ENCODE assay signal across 18 mouse cellular contexts in genomic region chr3:127889570-127889969, GRCm38 (mm10). TPM values are rescaled to one million over a fixed set of nuclear protein-coding genes. Genes with fewer than 3 reads are reported as not detected.
DNase-seq lines count a peak whose midpoint lies in the region; ATAC-seq and TF ChIP-seq lines count a peak whose summit lies in the region.
"Had no signal": no experiment of that assay in that cellular context is flagged by ENCODE, and none has a peak within 500 bp of the region (broad histone marks: within the 10 kb centered on the region; RNA-seq: fewer than 3 reads in every experiment).

No protein-coding gene starts in this region.

- no peak for TF ChIP-seq POLR2A in heart, adult 2 months (IDR thresholded peaks at IDR 0.05; ENCODE audit: insufficient read depth, low read depth, low read length)

- no peak for TF ChIP-seq EP300 in heart, adult 2 months (IDR thresholded peaks at IDR 0.05; ENCODE audit: insufficient read depth, low read depth, low read length)
- TF ChIP-seq EP300 in stomach, postnatal 0 days (optimal IDR thresholded peaks at IDR 0.05): no peak

- H3K4me2 ChIP-seq in stomach, embryonic 15.5 days: no peak overlapping the region
- H3K4me2 ChIP-seq in stomach, postnatal 0 days (replicated peaks; ENCODE audit: low read depth): no peak overlapping the region
- H3K4me2 ChIP-seq in liver, embryonic 12.5 days: peak overlapping the region; percentile 75
- H3K4me2 ChIP-seq: neural tube, embryonic 15.5 days had no signal

- H3K9me3 ChIP-seq in stomach, embryonic 15.5 days: no peaks in the 10 kb centered on the region
- H3K9me3 ChIP-seq in stomach, postnatal 0 days (ENCODE audit: control insufficient read depth, low read length): no peaks in the 10 kb centered on the region
- no peaks in the 10 kb centered on the region for H3K9me3 ChIP-seq in liver, embryonic 12.5 days (replicated peaks)
- H3K9me3 ChIP-seq: embryonic facial prominence, embryonic 10.5 days; neural tube, embryonic 15.5 days had no signal

- H3K79me2 ChIP-seq in heart, adult 2 months (replicated peaks; ENCODE audit: control insufficient read depth, insufficient read depth, low read length): no peaks in the 10 kb centered on the region; the same call in 1 of the 2 replicates

- TF ChIP-seq CTCF in heart, adult 2 months (IDR thresholded peaks at IDR 0.05): no peak
- no peak for TF ChIP-seq CTCF in stomach, postnatal 0 days (IDR thresholded peaks at IDR 0.05; ENCODE audit: low read depth)

- no peak overlapping the region for H3K4me3 ChIP-seq in heart, adult 2 months
- H3K4me3 ChIP-seq in stomach, embryonic 15.5 days (replicated peaks): no peak overlapping the region
- no peak overlapping the region for H3K4me3 ChIP-seq in stomach, postnatal 0 days (ENCODE audit: low read depth, low read length)
- no peak overlapping the region for H3K4me3 ChIP-seq in liver, embryonic 12.5 days
- H3K4me3 ChIP-seq: embryonic facial prominence, embryonic 10.5 days; myocyte; neural tube, embryonic 15.5 days had no signal

- 53% methylated on average over 3 of the region's 3 CpGs for WGBS in heart, adult 2 months
- 56% methylated on average over 3 of the region's 3 CpGs for WGBS in stomach, embryonic 15.5 days
- 56% methylated on average over 3 of the region's 3 CpGs for WGBS in stomach, postnatal 0 days
- WGBS in liver, embryonic 12.5 days (ENCODE audit: insufficient replicate concordance): 14% methylated on average over 3 of the region's 3 CpGs

- intact Hi-C loops in heart, adult 2 months (cut with DNase I): no loop called here
- intact Hi-C loops in heart, postnatal 10 days (cut with DNase I): no loop called here

- no peaks in the 10 kb centered on the region for H3K27me3 ChIP-seq in heart, adult 2 months (ENCODE audit: control insufficient read depth, insufficient read depth, low read length)
- H3K27me3 ChIP-seq in stomach, embryonic 15.5 days (replicated peaks): no peaks in the 10 kb centered on the region
- H3K27me3 ChIP-seq in stomach, postnatal 0 days (ENCODE audit: control insufficient read depth, insufficient read depth, low read length): no peaks in the 10 kb centered on the region
- H3K27me3 ChIP-seq in liver, embryonic 12.5 days (replicated peaks): no peaks in the 10 kb centered on the region
- H3K27me3 ChIP-seq: neural tube, embryonic 15.5 days had no signal

- peaks cover 2% of the 10 kb centered on the region; the same call in 1 of the 2 replicates for H3K36me3 ChIP-seq in heart, adult 2 months (ENCODE audit: control insufficient read depth, insufficient read depth, low read length)
- 0 out of 2 replicates have a peak, but pooled peaks cover 5% of the 10 kb centered on the region for H3K36me3 ChIP-seq in stomach, embryonic 15.5 days
- H3K36me3 ChIP-seq in stomach, postnatal 0 days (ENCODE audit: control insufficient read depth, insufficient read depth, low read length): no peaks in the 10 kb centered on the region
- peaks cover 46% of the 10 kb centered on the region for H3K36me3 ChIP-seq in liver, embryonic 12.5 days
- H3K36me3 ChIP-seq: embryonic facial prominence, embryonic 10.5 days; neural tube, embryonic 15.5 days had no signal

- H3K4me1 ChIP-seq in heart, adult 2 months (ENCODE audit: control insufficient read depth, insufficient read depth, low read length): peaks cover 3% of the 10 kb centered on the region
- no peaks in the 10 kb centered on the region for H3K4me1 ChIP-seq in stomach, embryonic 15.5 days
- no peaks in the 10 kb centered on the region for H3K4me1 ChIP-seq in stomach, postnatal 0 days (replicated peaks; ENCODE audit: control insufficient read depth, insufficient read depth)
- peaks cover 82% of the 10 kb centered on the region for H3K4me1 ChIP-seq in liver, embryonic 12.5 days
- H3K4me1 ChIP-seq: embryonic facial prominence, embryonic 10.5 days; neural tube, embryonic 15.5 days had no signal

- peak overlapping the region; percentile 40 for H3K27ac ChIP-seq in heart, adult 2 months
- H3K27ac ChIP-seq in stomach, embryonic 15.5 days: no peak overlapping the region
- H3K27ac ChIP-seq in stomach, postnatal 0 days (replicated peaks): no peak overlapping the region
- H3K27ac ChIP-seq in liver, embryonic 12.5 days: peak overlapping the region; percentile 91
- H3K27ac ChIP-seq: embryonic facial prominence, embryonic 10.5 days; hindbrain, postnatal 0 days; neural tube, embryonic 15.5 days had no signal

- ATAC-seq in stomach, embryonic 15.5 days (ENCODE audit: insufficient read depth, low FRiP score, low read depth): peak; percentile 83; the same call in 1 of the 2 replicates
- ATAC-seq in stomach, postnatal 0 days (ENCODE audit: low FRiP score, low TSS enrichment): no peak
- peak; percentile 91 for ATAC-seq in liver, embryonic 12.5 days
- peak; percentile 88 for ATAC-seq in megakaryocyte-erythroid progenitor cell, adult 5-6 weeks (replicated peaks; ENCODE audit: low FRiP score, low TSS enrichment, poor library complexity, severe bottlenecking)
- ATAC-seq: forebrain, embryonic 16.5 days; hindbrain, postnatal 0 days had no signal

- no peak for DNase-seq in heart, adult 2 months
- no peak for DNase-seq in heart, postnatal 10 days
- no peak for DNase-seq in stomach, postnatal 0 days (ENCODE audit: low spot score)
- no peak for DNase-seq in kidney, postnatal 14 days
- DNase-seq in cerebellum, adult 9-10 months: no peak
- DNase-seq: adrenal gland, postnatal 10 days; cerebellum, postnatal 25 days; heart, adult 11 months; kidney, adult 2 months; midbrain, embryonic 14.5 days had no signal

- H3K9ac ChIP-seq in heart, adult 2 months (ENCODE audit: low read depth, low read length): no peak overlapping the region
- H3K9ac ChIP-seq in stomach, embryonic 15.5 days: no peak overlapping the region
- no peak overlapping the region for H3K9ac ChIP-seq in stomach, postnatal 0 days (ENCODE audit: low read length)
- 0 out of 2 replicates have a peak overlapping the region, but pooled peaks have one; percentile 59 for H3K9ac ChIP-seq in liver, embryonic 12.5 days
- H3K9ac ChIP-seq: neural tube, embryonic 15.5 days had no signal

RNA-seq across cellular contexts. Expression of gene Fam241a, which starts 6.6 kb away (rescaled TPM):
- total RNA-seq in heart, adult 2 months (2021): 1 to 10 TPM; 3.6 to 4.2 TPM
- polyA plus RNA-seq in heart, adult 2 months (2012; rRNA removed): 1.3 and 1.7 TPM in 2 replicates
- 1 to 10 TPM; 7.8 to 8.3 TPM for total RNA-seq in heart, postnatal 10 days (2021)
- 21.0 and 27.9 TPM in 2 replicates for polyA plus RNA-seq in stomach, embryonic 15.5 days (2015; fragmentation: Nextera tagmentation; extraction: Ambion mirVana)
- polyA plus RNA-seq in stomach, postnatal 0 days (2015; fragmentation: Nextera tagmentation; extraction: Ambion mirVana): 27.3 and 28.8 TPM in 2 replicates
- 61.8 and 62.3 TPM in 2 replicates for polyA plus RNA-seq in liver, embryonic 12.5 days (2016; fragmentation: Nextera tagmentation; extraction: Ambion mirVana)
- 54.3 and 72.8 TPM in 2 replicates for total RNA-seq in megakaryocyte-erythroid progenitor cell, adult 5-6 weeks (2014; fragmentation: Nextera tagmentation)
- 52.8 and 54.1 TPM in 2 replicates for total RNA-seq in megakaryocyte-erythroid progenitor cell, adult 5-6 weeks (2017)

RNA-seq across cellular contexts. Expression of gene Ap1ar, which starts 52.2 kb away (rescaled TPM):
- total RNA-seq in heart, adult 2 months (2021): 10 to 100 TPM; 17.6 to 18.2 TPM
- 12.0 and 17.7 TPM in 2 replicates for polyA plus RNA-seq in heart, adult 2 months (2012; rRNA removed)
- 10 to 100 TPM; 18.1 to 18.9 TPM for total RNA-seq in heart, postnatal 10 days (2021)
- 66.9 and 70.0 TPM in 2 replicates for polyA plus RNA-seq in stomach, embryonic 15.5 days (2015; fragmentation: Nextera tagmentation; extraction: Ambion mirVana)
- 32.2 and 39.0 TPM in 2 replicates for polyA plus RNA-seq in stomach, postnatal 0 days (2015; fragmentation: Nextera tagmentation; extraction: Ambion mirVana)
- 37.3 and 39.3 TPM in 2 replicates for polyA plus RNA-seq in liver, embryonic 12.5 days (2016; fragmentation: Nextera tagmentation; extraction: Ambion mirVana)
- 93.2 and 102 TPM in 2 replicates for total RNA-seq in megakaryocyte-erythroid progenitor cell, adult 5-6 weeks (2014; fragmentation: Nextera tagmentation)
- total RNA-seq in megakaryocyte-erythroid progenitor cell, adult 5-6 weeks (2017): 109 and 114 TPM in 2 replicates

Comparison
In these comparisons a context has a peak if more than half of its experiments do, and no peak if none do; other contexts are left out.
1. H3K27ac ChIP-seq: peak in heart, adult 2 months (single experiment) and liver, embryonic 12.5 days (single experiment); none in stomach, embryonic 15.5 days (single experiment) and stomach, postnatal 0 days (single experiment).